Mouse (Mus musculus) megakaryocyte, embryonic 14.5 days (primary cell): ENCODE measurements around the gene Rtn3.

Experiments used
- FLI1 ChIP-seq: IDR thresholded peaks from 2 replicates; pipeline ENCODE4 v1.6.1; 2012; ENCODE audit warnings: low read length, inconsistent platforms, mixed read lengths
- GATA1 ChIP-seq: IDR thresholded peaks from 3 replicates; pipeline ENCODE4 v1.6.1; 2012; ENCODE audit warnings: mixed read lengths, low read length, inconsistent platforms, borderline replicate concordance

GRCm38 (mm10) chr19:7506321-7506720 is 23.2 kb upstream of the Rtn3 start:
- TF ChIP-seq GATA1 (no peak), FLI1 (no peak)
